Mouse (Mus musculus) CH12.LX (cell line): Measurements from ENCODE around the gene Gm13272. TPM values are rescaled to one million over a fixed set of nuclear protein-coding genes. Genes with fewer than 3 reads are reported as not detected.
"Not testable (repeated sequence)": the region's sequence is repeated elsewhere in the genome, so short reads cannot be mapped to it uniquely, and the experiment has no call there.

Experiments used
- DNase-seq: peaks from one replicate; pipeline ENCODE4 v3.0.0-alpha.2; 2013; ENCODE audit errors: extremely low read depth
- H3K27ac ChIP-seq: 2 replicates; pipeline ENCODE4 v1.5.1; 2012; ENCODE audit warnings: low read depth, mild to moderate bottlenecking, control low read depth, moderate library complexity; ENCODE audit not compliant: insufficient read depth
- H3K27me3 ChIP-seq: replicated peaks from 2 replicates; pipeline ENCODE3; 2012; ENCODE audit warnings: inconsistent platforms
- H3K36me3 ChIP-seq, 2 experiments: replicated peaks in 1 of 2; 2 replicates each; pipeline versions ENCODE3 to v1.6.1; 2012; ENCODE audit warnings: inconsistent platforms in 1 of 2, low read length in 1 of 2, mild to moderate bottlenecking in 1 of 2, mixed read lengths in 1 of 2, moderate library complexity in 1 of 2; ENCODE audit not compliant: control insufficient read depth in 1 of 2, insufficient read depth in 1 of 2
- H3K4me1 ChIP-seq, 2 experiments: 2 replicates each; pipeline ENCODE4 v1.6.1; 2012; ENCODE audit warnings: inconsistent platforms in 1 of 2, moderate library complexity in 1 of 2; ENCODE audit not compliant: insufficient read depth in 2 of 2, control insufficient read depth in 1 of 2
- H3K4me2 ChIP-seq: 2 replicates; pipeline ENCODE4 v1.6.1; 2012; ENCODE audit warnings: low read depth, mild to moderate bottlenecking, control low read depth; ENCODE audit not compliant: poor library complexity, insufficient read depth, severe bottlenecking
- H3K4me3 ChIP-seq, 3 experiments: fragments of 150-350 bp in 1 of 3; sonication (generic) in 1 of 3; replicated peaks in 1 of 3; 2 replicates each; pipeline versions ENCODE3 to v1.5.1; 2011 to 2012; ENCODE audit warnings: low read depth in 2 of 3, low read length in 2 of 3, mild to moderate bottlenecking in 2 of 3, moderate library complexity in 2 of 3, control low read depth in 1 of 3, improper control_type of control experiment in 1 of 3, inconsistent platforms in 1 of 3, mixed read lengths in 1 of 3; ENCODE audit not compliant: poor library complexity in 1 of 3
- H3K79me2 ChIP-seq: replicated peaks from 2 replicates; pipeline ENCODE4 v1.6.1; 2012; ENCODE audit warnings: mild to moderate bottlenecking, moderate library complexity; ENCODE audit not compliant: control insufficient read depth, poor library complexity, insufficient read depth, severe bottlenecking; ENCODE audit errors: extremely low read depth
- H3K9ac ChIP-seq: 2 replicates; pipeline ENCODE4 v1.6.1; 2012; ENCODE audit warnings: low read depth, mild to moderate bottlenecking, control low read depth, moderate library complexity; ENCODE audit not compliant: insufficient read depth
- H3K9me3 ChIP-seq: replicated peaks from 2 replicates; pipeline ENCODE3; 2012; ENCODE audit warnings: low read length, inconsistent platforms, mixed read lengths
- CHD2 ChIP-seq: IDR thresholded peaks from 2 replicates; pipeline ENCODE4 v1.6.1; 2011; ENCODE audit warnings: low read length, improper control_type of control experiment
- CTCF ChIP-seq, 2 experiments: IDR thresholded peaks in 1 of 2; conservative IDR thresholded peaks in 1 of 2; 2 replicates each; pipeline ENCODE4 v1.5.1; 2011 to 2012; ENCODE audit warnings: low read depth in 2 of 2, low read length in 2 of 2, improper control_type of control experiment in 1 of 2, inconsistent platforms in 1 of 2, mild to moderate bottlenecking in 1 of 2, moderate library complexity in 1 of 2
- ELF1 ChIP-seq: IDR thresholded peaks from 2 replicates; pipeline ENCODE4 v1.6.1; 2014; ENCODE audit warnings: low read depth, mild to moderate bottlenecking, inconsistent platforms, low read length, improper control_type of control experiment
- GABPA ChIP-seq: IDR thresholded peaks from 2 replicates; pipeline ENCODE4 v1.6.1; 2012; ENCODE audit warnings: low read depth, low read length, improper control_type of control experiment, inconsistent platforms; ENCODE audit not compliant: insufficient replicate concordance
- HCFC1 ChIP-seq: IDR thresholded peaks from 2 replicates; pipeline ENCODE4 v1.6.1; 2012; ENCODE audit warnings: low read depth, mild to moderate bottlenecking, inconsistent platforms, low read length, improper control_type of control experiment
- IRF4 ChIP-seq: IDR thresholded peaks from 2 replicates; pipeline ENCODE4 v1.6.1; 2014; ENCODE audit warnings: low read depth, mild to moderate bottlenecking, inconsistent platforms, low read length, improper control_type of control experiment
- JUN ChIP-seq: IDR thresholded peaks from 2 replicates; pipeline ENCODE4 v1.6.1; 2011; ENCODE audit warnings: low read depth, mild to moderate bottlenecking, low read length, improper control_type of control experiment, moderate library complexity; ENCODE audit not compliant: insufficient read depth
- JUND ChIP-seq: conservative IDR thresholded peaks from 2 replicates; pipeline ENCODE4 v1.6.1; 2011; ENCODE audit warnings: low read depth, low read length, improper control_type of control experiment
- MAFK ChIP-seq: IDR thresholded peaks from 2 replicates; pipeline ENCODE4 v1.6.1; 2011; ENCODE audit warnings: low read length, improper control_type of control experiment; ENCODE audit not compliant: insufficient replicate concordance
- MAZ ChIP-seq: IDR thresholded peaks from 2 replicates; pipeline ENCODE4 v1.6.1; 2012; ENCODE audit warnings: low read depth, mild to moderate bottlenecking, inconsistent platforms, low read length, improper control_type of control experiment, moderate library complexity
- MXI1 ChIP-seq: IDR thresholded peaks from 2 replicates; pipeline ENCODE4 v1.6.1; 2011; ENCODE audit warnings: mild to moderate bottlenecking, low read depth, low read length, improper control_type of control experiment
- NELFE ChIP-seq: IDR thresholded peaks from 2 replicates; pipeline ENCODE4 v1.6.1; 2011; ENCODE audit warnings: low read depth, low read length, improper control_type of control experiment
- POLR2A ChIP-seq: IDR thresholded peaks from 2 replicates; pipeline ENCODE4 v1.6.1; 2011; ENCODE audit warnings: low read depth, mild to moderate bottlenecking, improper control_type of control experiment, low read length
- RAD21 ChIP-seq: IDR thresholded peaks from 2 replicates; pipeline ENCODE4 v1.6.1; 2011; ENCODE audit warnings: low read depth, mild to moderate bottlenecking, low read length, improper control_type of control experiment, moderate library complexity
- SMC3 ChIP-seq: IDR thresholded peaks from 2 replicates; pipeline ENCODE4 v1.6.1; 2011; ENCODE audit warnings: low read depth, low read length, improper control_type of control experiment
- TCF12 ChIP-seq: IDR thresholded peaks from 2 replicates; pipeline ENCODE4 v1.6.1; 2014; ENCODE audit warnings: low read depth, mild to moderate bottlenecking, inconsistent platforms, low read length, improper control_type of control experiment
- USF1 ChIP-seq: IDR thresholded peaks from 2 replicates; pipeline ENCODE4 v1.6.1; 2014; ENCODE audit warnings: low read depth, mild to moderate bottlenecking, inconsistent platforms, low read length, improper control_type of control experiment
- ZC3H11A ChIP-seq: IDR thresholded peaks from 2 replicates; pipeline ENCODE4 v1.6.1; 2012; ENCODE audit warnings: low read depth, mild to moderate bottlenecking, inconsistent platforms, low read length, improper control_type of control experiment
- ZNF384 ChIP-seq: IDR thresholded peaks from 2 replicates; pipeline ENCODE4 v1.6.1; 2012; ENCODE audit warnings: low read depth, low read length, improper control_type of control experiment, inconsistent platforms
- dilution Hi-C: fragments of 300-500 bp; cut with MboI; formaldehyde crosslinking; loops from 2 replicates; pipeline ENCODE4 v1.14.3; 2020; ENCODE audit warnings: low sequenced_read_pairs; ENCODE audit not compliant: extremely low pct_unique_long_range_greater_than_20kb, extremely low pct_ligation_motif_present
- in situ Hi-C: fragments of 300-500 bp; cut with MboI; formaldehyde crosslinking; loops from 3 replicates; pipeline ENCODE4 v1.14.3; 2019; ENCODE audit warnings: low sequenced_read_pairs, low pct_ligation_motif_present, low pct_unique_long_range_greater_than_20kb, mixed read lengths
- polyA plus RNA-seq: library from polyadenylated mRNA; unstranded; fragments of >175 nt; gene quantifications from 2 replicates; pipeline ENCODE4 v1.2.1, GENCODE M21; 2012; ENCODE audit warnings: low read depth; ENCODE audit not compliant: insufficient read length
- total RNA-seq, 2 experiments: library from RNA; depleted of rRNA; stranded (reverse); fragments of 300-350 nt in 1 of 2; fragments of >200 nt in 1 of 2; gene quantifications; 2 replicates each; pipeline ENCODE4 v1.2.3; 2012 to 2014

The Gm13272 gene
- total RNA-seq (2012; rRNA removed) (not detected in 2 replicates), total RNA-seq (2014; rRNA removed) (not detected in 2 replicates), polyA plus RNA-seq (not detected in 2 replicates)

- H3K4me2 ChIP-seq, H3K4me1 ChIP-seq, H3K79me2 ChIP-seq, H3K27ac ChIP-seq, dilution Hi-C loops, H3K27me3 ChIP-seq, H3K9ac ChIP-seq, H3K36me3 ChIP-seq, H3K9me3 ChIP-seq, in situ Hi-C loops, H3K4me3 ChIP-seq, DNase-seq: not testable (repeated sequence)
These were observed at the start of gene Gm13272 for GRCm38 (mm10) chr4:88779550-88779949. Gene Gm13272 (plus strand): TSS chr4:88779850.

GRCm38 (mm10) chr4:88738480-88738879 lies 41.2 kb upstream of the Gm13272 start:
- TF ChIP-seq GABPA = no peak
- peak; percentile 79 for TF ChIP-seq RAD21
- no peak for TF ChIP-seq HCFC1
- TF ChIP-seq USF1 = no peak
- TF ChIP-seq CTCF (conservative IDR thresholded peaks at IDR 0.05 in 1 of 2, IDR thresholded peaks at IDR 0.05 in 1 of 2; ENCODE audit: low read depth in 2 of 2, low read length in 2 of 2) = peak; percentile 91 to 96
- TF ChIP-seq POLR2A = no peak
- no peak for TF ChIP-seq IRF4
- TF ChIP-seq TCF12 = no peak
- TF ChIP-seq MAZ = no peak
- no peak for TF ChIP-seq ZC3H11A
- no peak for TF ChIP-seq ELF1
- no peak for TF ChIP-seq MAFK
- TF ChIP-seq ZNF384 = no peak
- no peak for TF ChIP-seq MXI1
- TF ChIP-seq JUN = no peak
- TF ChIP-seq SMC3 = peak; percentile 79
- TF ChIP-seq CHD2 = no peak
- no peak for TF ChIP-seq JUND
- TF ChIP-seq NELFE = no peak
- H3K79me2 ChIP-seq = no peaks in the 10 kb centered on the region
- H3K4me2 ChIP-seq = no peak overlapping the region
- no peaks in the 10 kb centered on the region for H3K36me3 ChIP-seq
- peaks cover 5 to 7% of the 10 kb centered on the region in 2 experiments for H3K4me1 ChIP-seq
- H3K27ac ChIP-seq = no peak overlapping the region
- in situ Hi-C loops = loop anchor here (5.0 kb wide), 1 partner anchor 36 kb away; no protein-coding TSS in a partner anchor
- no peaks in the 10 kb centered on the region for H3K9me3 ChIP-seq
- DNase-seq = peak; percentile 62
- dilution Hi-C loops = no loop called here
- H3K4me3 ChIP-seq = no peak overlapping the region
- H3K9ac ChIP-seq = no peak overlapping the region
- H3K27me3 ChIP-seq = peaks cover 59% of the 10 kb centered on the region
